Mouse (Mus musculus): ENCODE data around the gene Zfr2. TPM values are rescaled to one million over a fixed set of nuclear protein-coding genes. Genes with fewer than 3 reads are reported as not detected.

Zfr2 gene
- 1 to 10 TPM; 1.9 TPM for total RNA-seq (2021)
- long read RNA-seq, experiment 1, partial matches to known transcripts, result 0 of 1 reads
- long read RNA-seq, experiment 1, other reads (novel, unspliced or antisense), result 1 of 1 reads
- long read RNA-seq, experiment 2, partial matches to known transcripts, result 0 of 2 reads
- long read RNA-seq, experiment 2, other reads (novel, unspliced or antisense), result 2 of 2 reads

- intact Hi-C loops (cut with DNase I), result no loop called here
- DNase-seq, result peak; percentile 73 to 78
Measured at GRCm38 (mm10) chr10:81232580-81233225, at the start of gene Zfr2. TSS of gene Zfr2 (plus strand) at chr10:81233155.

GRCm38 (mm10) chr10:81183805-81184204 lies 49.1 kb upstream of the Zfr2 start, which contains the start of gene 4930442H23Rik:
TSS of gene 4930442H23Rik (minus strand) at chr10:81183849.
- intact Hi-C loops (cut with DNase I), result no loop called here
- no peak for DNase-seq

GRCm38 (mm10) chr10:81184765-81185164 lies 48.2 kb upstream of the Zfr2 start:
- intact Hi-C loops (cut with DNase I), result no loop called here
- DNase-seq, result no peak

DNA sequence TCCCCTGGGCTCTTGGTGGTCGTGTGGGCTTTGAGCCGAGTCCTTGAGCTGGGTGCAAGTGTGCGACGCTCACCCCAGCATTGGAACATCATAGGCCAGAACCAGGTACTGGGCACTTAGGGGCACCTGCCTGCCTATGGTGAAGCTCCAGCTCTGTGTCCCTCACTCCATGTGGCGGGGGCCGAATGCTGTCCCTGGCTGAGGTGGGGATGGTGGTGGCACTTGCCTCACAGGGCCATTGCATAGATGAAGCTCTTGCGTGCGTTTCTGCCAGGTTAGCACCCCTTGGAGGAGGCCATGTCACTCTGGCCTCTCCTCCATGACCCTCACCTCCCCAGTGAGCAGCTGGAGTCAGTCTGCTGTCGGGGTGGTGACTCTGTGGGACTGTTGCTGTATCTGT lies 45.8 kb upstream of the Zfr2 start:
- intact Hi-C loops (cut with DNase I), result no loop called here
- DNase-seq, result no peak

- intact Hi-C loops (cut with DNase I), result no loop called here
- DNase-seq, result no peak
Measured at GRCm38 (mm10) chr10:81189821-81190220, 43.1 kb upstream of the Zfr2 start.

DNA sequence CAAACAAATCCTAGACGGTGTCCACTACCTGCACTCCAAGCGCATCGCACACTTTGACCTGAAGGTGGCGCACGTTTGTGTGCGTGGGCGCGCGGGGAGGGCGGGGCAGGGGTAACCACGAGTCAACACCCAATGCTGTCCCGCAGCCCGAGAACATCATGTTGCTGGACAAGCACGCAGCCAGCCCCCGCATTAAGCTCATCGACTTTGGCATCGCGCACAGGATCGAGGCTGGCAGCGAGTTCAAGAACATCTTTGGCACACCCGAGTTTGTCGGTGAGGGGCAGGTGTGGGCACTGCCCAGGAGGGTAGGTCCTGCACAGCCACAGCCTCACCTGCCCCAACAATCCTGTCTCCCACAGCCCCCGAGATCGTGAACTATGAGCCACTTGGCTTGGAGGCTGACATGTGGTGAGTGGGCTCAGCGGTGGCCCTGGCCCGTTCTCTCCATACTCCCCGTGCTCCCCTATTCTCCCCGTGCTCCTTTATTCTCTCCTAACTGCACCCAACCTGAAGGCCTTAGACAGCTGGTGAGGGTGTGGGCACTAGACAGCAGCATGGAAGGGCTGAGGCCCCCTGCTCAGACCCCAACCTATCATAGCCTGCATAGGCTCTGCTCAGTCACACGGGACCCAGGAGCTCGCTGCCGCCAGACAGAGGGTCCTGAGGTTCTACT lies 42.6 kb upstream of the Zfr2 start:
- intact Hi-C loops (cut with DNase I), result no loop called here
- no peak for DNase-seq

GRCm38 (mm10) chr10:81190912-81191321 lies 42.0 kb upstream of the Zfr2 start:
- intact Hi-C loops (cut with DNase I), result no loop called here
- DNase-seq, result no peak

- peak in 1 of 2 experiments; percentile 28 for DNase-seq
- intact Hi-C loops (cut with DNase I), result no loop called here
Measured at GRCm38 (mm10) chr10:81191342-81191982, 41.5 kb upstream of the Zfr2 start.

GRCm38 (mm10) chr10:81192270-81192967 lies 40.5 kb upstream of the Zfr2 start:
- intact Hi-C loops (cut with DNase I), result no loop called here
- peak; percentile 72 to 84 for DNase-seq

GRCm38 (mm10) chr10:81192968-81193501 lies 39.9 kb upstream of the Zfr2 start:
- intact Hi-C loops (cut with DNase I), result no loop called here
- DNase-seq, result peak in 1 of 2 experiments; percentile 45

DNA sequence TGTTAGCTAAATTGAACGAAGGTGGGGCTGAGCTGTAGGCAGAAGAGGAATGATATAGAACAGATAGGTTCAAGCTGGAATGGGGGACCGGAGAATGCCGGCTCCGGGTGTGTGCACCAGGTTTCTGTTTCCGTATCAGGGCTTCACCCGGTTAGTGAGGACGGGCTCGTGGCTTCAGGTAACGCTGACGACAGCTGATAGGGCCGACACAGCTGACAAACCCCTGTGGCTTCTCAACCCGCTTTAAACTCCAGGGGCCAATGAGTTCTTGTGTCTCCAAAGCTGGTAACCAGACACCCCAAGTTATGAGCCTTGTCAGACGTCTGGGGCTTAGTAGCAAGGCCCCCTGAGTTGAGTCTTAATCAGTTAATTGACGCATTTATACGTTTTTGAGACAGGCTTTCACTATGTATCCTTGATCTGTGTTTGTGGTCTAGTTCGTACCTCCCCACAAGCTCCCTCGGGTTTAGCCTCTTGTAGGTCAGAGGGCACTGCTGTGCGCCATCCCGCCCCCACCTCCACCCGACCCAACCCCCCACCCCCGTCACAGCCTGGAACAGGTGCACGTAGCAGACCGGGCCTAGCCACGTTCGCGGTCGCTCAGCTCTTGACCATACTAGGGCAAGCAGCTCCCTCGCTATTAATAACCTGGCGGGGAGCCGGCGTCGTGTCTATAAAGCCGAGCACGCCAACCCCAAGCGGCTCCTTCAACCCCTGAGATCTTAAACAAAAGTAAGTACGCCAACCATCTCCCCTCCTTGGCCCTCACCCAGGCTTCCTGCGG lies 38.8 kb upstream of the Zfr2 start:
- peak; percentile 69 to 77 for DNase-seq
- intact Hi-C loops (cut with DNase I), result no loop called here

- intact Hi-C loops (cut with DNase I), result no loop called here
Measured at GRCm38 (mm10) chr10:81195300-81195699, 37.7 kb upstream of the Zfr2 start.

GRCm38 (mm10) chr10:81196470-81197065 lies 36.4 kb upstream of the Zfr2 start:
- DNase-seq, result peak in 1 of 2 experiments; percentile 36
- intact Hi-C loops (cut with DNase I), result no loop called here

More at GRCm38 (mm10) chr10:81195300-81195699, 37.7 kb upstream of the Zfr2 start:
- peak; percentile 42 to 49 for DNase-seq

GRCm38 (mm10) chr10:81197305-81197704 lies 35.6 kb upstream of the Zfr2 start:
- DNase-seq, result peak in 1 of 2 experiments; percentile 32
- intact Hi-C loops (cut with DNase I), result no loop called here

DNA sequence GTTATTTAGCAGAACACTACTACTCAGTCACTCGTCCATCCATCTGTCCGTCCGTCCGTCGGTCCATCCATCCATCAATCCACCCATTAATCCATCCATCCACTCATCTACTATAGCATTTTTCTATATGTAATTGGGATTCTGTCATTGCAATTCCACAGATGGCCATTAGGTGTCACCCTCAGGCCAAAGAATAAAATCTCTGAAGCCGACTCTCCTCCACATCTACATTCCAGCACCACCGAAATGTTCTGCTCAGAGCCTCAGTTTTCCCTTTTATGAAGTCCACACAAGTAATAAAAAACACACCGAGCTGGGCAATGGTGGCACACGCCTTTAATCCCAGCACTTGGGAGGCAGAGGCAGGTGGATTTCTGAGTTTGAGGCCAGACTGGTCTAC lies 34.7 kb upstream of the Zfr2 start:
- intact Hi-C loops (cut with DNase I), result loop anchor here (2.0 kb wide), 1 partner anchor 19 kb away; no protein-coding TSS in a partner anchor
- peak in 1 of 2 experiments; percentile 14 for DNase-seq

DNA sequence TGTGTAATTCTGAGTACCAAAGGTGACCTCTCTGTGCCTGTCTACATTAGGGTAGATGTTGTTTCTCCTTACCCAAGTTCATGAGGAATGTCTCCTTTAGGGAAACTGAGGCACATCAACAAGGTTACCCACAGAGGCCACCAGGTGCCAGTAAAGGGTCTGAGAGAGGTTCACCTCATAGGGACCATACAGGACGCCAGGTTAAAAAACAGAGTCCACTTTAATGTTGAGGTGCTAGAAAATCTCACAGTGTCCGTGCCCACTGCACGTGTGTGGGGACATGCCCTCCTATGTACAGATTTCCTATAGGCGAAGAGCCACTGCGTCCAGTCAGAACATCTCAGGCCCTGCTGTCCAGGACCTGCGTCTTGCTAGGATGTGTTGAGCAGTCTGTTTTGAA lies 34.0 kb upstream of the Zfr2 start:
- DNase-seq, result peak in 1 of 2 experiments; percentile 15
- intact Hi-C loops (cut with DNase I), result loop anchor here (2.0 kb wide), 1 partner anchor 18 kb away; no protein-coding TSS in a partner anchor

DNA sequence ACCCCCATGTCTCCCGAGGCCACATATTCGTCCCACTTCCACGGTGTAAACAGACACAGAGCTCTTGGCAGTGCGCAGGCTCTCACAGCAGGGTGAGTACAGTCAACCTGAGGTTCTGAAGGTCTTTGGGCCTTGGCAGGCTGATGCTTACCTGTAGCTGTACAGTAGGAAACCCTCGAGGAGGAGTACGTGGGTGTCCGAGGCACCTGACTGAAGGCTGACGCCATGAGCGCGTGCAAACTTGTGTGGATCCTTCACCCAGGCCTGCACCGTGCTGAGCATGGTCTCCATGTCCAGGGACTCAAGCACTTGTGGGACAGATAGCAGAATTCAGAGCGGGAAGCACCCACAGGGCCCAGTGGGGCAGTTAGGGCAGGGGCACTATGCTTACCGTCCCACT lies 32.8 kb upstream of the Zfr2 start:
- intact Hi-C loops (cut with DNase I), result no loop called here
- DNase-seq, result no peak

DNA sequence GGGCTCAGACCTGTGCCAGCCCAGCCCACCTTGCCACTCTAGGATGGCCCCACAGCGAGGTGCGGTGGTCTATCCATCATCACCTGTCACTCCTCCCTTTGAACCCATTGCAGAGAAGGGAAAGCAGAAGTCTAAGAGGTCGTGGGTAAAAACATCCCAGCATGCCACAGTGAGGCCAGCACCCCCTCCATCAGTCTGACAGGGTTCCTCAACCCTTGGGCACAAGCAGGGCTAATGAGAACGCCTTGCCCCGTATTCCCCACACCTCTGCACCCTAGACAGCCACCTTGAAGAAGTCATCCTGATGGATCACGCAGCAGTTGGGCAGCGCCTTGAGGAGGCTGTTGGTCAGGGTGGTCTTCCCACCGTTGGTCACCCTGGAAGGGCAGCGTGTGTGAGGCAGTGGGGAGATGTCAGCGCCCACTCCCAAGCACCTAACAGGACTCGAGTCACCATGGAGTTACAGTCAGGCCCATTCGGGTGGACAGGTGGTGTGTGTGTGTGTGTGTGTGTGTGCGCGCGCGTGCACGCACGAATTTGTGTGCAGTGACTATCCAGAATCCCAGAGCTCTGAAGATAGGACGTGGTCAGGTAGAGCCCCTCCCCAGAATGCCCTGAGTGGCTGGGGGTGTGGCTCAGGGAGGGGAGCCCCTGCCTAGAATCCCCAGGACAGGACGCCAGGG lies 32.2 kb upstream of the Zfr2 start:
- intact Hi-C loops (cut with DNase I), result no loop called here
- peak in 1 of 2 experiments; percentile 40 for DNase-seq
